Mouse (Mus musculus): ENCODE measurements around the gene Iqch. TPM values are rescaled to one million over a fixed set of nuclear protein-coding genes. Genes with fewer than 3 reads are reported as not detected.

Iqch gene
- polyA plus RNA-seq, 1 experiment from 2014 or later: not detected

DNA sequence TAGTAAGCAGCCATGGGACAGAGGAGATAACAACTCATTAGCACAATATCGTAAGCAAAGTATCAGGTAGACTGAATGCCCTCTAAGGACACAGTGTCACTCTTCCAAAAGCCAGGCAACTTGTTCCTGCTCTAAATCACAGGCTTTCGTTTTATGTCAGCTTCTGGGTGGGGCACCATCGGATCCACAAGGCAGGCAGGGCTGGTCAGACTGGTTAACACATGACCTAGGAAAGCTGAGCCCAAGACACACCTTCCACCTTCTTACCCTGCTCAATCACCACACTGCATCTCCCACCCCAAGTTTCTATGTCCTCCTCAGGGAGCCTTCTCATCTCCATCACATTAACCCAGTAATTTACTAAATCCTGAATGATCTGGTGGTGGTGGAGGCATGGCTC, 136.7 kb downstream of the Iqch start:
- Histone ChIP-seq H3K4me3 (ENCODE audit: low read depth, low read length) (no peak overlapping the region), H3K27me3 (ENCODE audit: control insufficient read depth, insufficient read depth, low read depth, low read length) (no peaks in the 10 kb centered on the region), H3K9ac (ENCODE audit: low read depth, low read length) (no peak overlapping the region), H3K27ac (ENCODE audit: low read length) (no peak overlapping the region), H3K36me3 (ENCODE audit: control insufficient read depth, insufficient read depth) (no peaks in the 10 kb centered on the region), H3K4me1 (ENCODE audit: control insufficient read depth, low read depth, low read length) (no peaks in the 10 kb centered on the region), H3K4me2 (ENCODE audit: low read depth, low read length) (no peak overlapping the region), H3K9me3 (replicated peaks; ENCODE audit: control insufficient read depth, low read length) (no peaks in the 10 kb centered on the region)
- ATAC-seq (ENCODE audit: low read depth): no peak
- 65% methylated on average over 3 of the region's 3 CpGs for WGBS (ENCODE audit: insufficient replicate concordance)

DNA sequence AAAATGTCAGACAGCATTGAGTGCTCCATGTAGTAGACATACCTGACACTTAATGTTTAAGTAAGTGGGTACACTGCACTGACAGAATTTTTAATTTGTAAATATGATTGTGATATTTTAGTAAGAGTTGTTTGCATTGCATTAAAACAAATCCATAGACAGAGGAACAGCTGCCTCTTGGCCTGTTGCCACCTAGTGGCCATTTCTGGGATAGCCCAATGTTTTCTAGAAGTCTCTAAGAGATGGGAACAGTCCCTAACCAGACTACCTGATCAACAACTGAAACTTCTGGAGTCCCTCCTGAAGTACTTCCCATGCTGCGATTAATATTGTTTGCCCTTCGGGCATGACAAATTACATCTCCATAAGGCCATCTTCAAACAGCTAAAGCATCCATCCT, 140.0 kb downstream of the Iqch start:
- no peak for ATAC-seq (ENCODE audit: low read depth)
- no peak overlapping the region for H3K27ac ChIP-seq (ENCODE audit: low read length)
- H3K36me3 ChIP-seq (ENCODE audit: control insufficient read depth, insufficient read depth): no peaks in the 10 kb centered on the region
- H3K9ac ChIP-seq (ENCODE audit: low read depth, low read length): no peak overlapping the region
- no peaks in the 10 kb centered on the region for H3K27me3 ChIP-seq (ENCODE audit: control insufficient read depth, insufficient read depth, low read depth, low read length)
- H3K4me1 ChIP-seq (ENCODE audit: control insufficient read depth, low read depth, low read length): no peaks in the 10 kb centered on the region
- H3K9me3 ChIP-seq (replicated peaks; ENCODE audit: control insufficient read depth, low read length): no peaks in the 10 kb centered on the region
- H3K4me3 ChIP-seq (ENCODE audit: low read depth, low read length): no peak overlapping the region
- H3K4me2 ChIP-seq (ENCODE audit: low read depth, low read length): no peak overlapping the region
- WGBS (ENCODE audit: insufficient replicate concordance): 39% methylated on average over 2 of the region's 2 CpGs

DNA sequence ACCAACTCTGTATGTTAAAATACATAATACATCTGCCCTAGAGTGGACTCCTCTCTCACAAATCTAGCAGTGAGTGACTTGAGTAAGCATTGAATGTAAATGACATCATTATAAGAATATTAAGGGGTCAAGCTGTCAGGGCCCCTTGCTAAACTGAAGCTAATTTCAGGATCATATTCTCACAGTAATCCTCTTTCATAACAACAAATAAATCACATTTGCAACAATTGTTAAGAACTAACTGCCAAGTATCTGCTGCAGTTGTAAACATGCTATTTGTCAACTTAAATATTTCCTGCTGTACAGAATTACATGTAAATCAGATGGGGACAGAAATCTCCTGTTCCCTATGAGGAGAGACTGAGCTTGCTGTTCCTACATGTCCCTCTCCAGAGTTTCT, 145.9 kb downstream of the Iqch start:
- Histone ChIP-seq H3K27ac (ENCODE audit: low read length) (no peak overlapping the region), H3K4me2 (ENCODE audit: low read depth, low read length) (no peak overlapping the region), H3K9ac (ENCODE audit: low read depth, low read length) (no peak overlapping the region), H3K4me1 (ENCODE audit: control insufficient read depth, low read depth, low read length) (no peaks in the 10 kb centered on the region), H3K27me3 (ENCODE audit: control insufficient read depth, insufficient read depth, low read depth, low read length) (no peaks in the 10 kb centered on the region), H3K36me3 (ENCODE audit: control insufficient read depth, insufficient read depth) (no peaks in the 10 kb centered on the region), H3K9me3 (replicated peaks; ENCODE audit: control insufficient read depth, low read length) (no peaks in the 10 kb centered on the region), H3K4me3 (ENCODE audit: low read depth, low read length) (no peak overlapping the region)
- no peak for ATAC-seq (ENCODE audit: low read depth)

- H3K9ac ChIP-seq (ENCODE audit: low read depth, low read length): no peak overlapping the region
- H3K9me3 ChIP-seq (replicated peaks; ENCODE audit: control insufficient read depth, low read length): no peaks in the 10 kb centered on the region
- H3K4me1 ChIP-seq (ENCODE audit: control insufficient read depth, low read depth, low read length): no peaks in the 10 kb centered on the region
- H3K4me3 ChIP-seq (ENCODE audit: low read depth, low read length): no peak overlapping the region
- no peak overlapping the region for H3K27ac ChIP-seq (ENCODE audit: low read length)
- 64% methylated on average over 5 of the region's 5 CpGs for WGBS (ENCODE audit: insufficient replicate concordance)
- no peak for ATAC-seq (ENCODE audit: low read depth)
- H3K36me3 ChIP-seq (ENCODE audit: control insufficient read depth, insufficient read depth): no peaks in the 10 kb centered on the region
- H3K27me3 ChIP-seq (ENCODE audit: control insufficient read depth, insufficient read depth, low read depth, low read length): no peaks in the 10 kb centered on the region
- no peak overlapping the region for H3K4me2 ChIP-seq (ENCODE audit: low read depth, low read length)
These were observed 148.0 kb downstream of the Iqch start for GRCm38 (mm10) chr9:63454341-63454740.

- Histone ChIP-seq H3K36me3 (ENCODE audit: control insufficient read depth, insufficient read depth) (no peaks in the 10 kb centered on the region), H3K4me3 (ENCODE audit: low read depth, low read length) (no peak overlapping the region), H3K9me3 (replicated peaks; ENCODE audit: control insufficient read depth, low read length) (no peaks in the 10 kb centered on the region), H3K4me1 (ENCODE audit: control insufficient read depth, low read depth, low read length) (no peaks in the 10 kb centered on the region), H3K4me2 (ENCODE audit: low read depth, low read length) (no peak overlapping the region), H3K9ac (ENCODE audit: low read depth, low read length) (no peak overlapping the region), H3K27ac (ENCODE audit: low read length) (no peak overlapping the region), H3K27me3 (ENCODE audit: control insufficient read depth, insufficient read depth, low read depth, low read length) (no peaks in the 10 kb centered on the region)
- no peak for ATAC-seq (ENCODE audit: low read depth)
- 56% methylated on average over 4 of the region's 4 CpGs for WGBS (ENCODE audit: insufficient replicate concordance)
These were observed 151.7 kb downstream of the Iqch start for GRCm38 (mm10) chr9:63450531-63451030.

GRCm38 (mm10) chr9:63443695-63444094, 158.6 kb downstream of the Iqch start:
- 65% methylated on average over 6 of the region's 6 CpGs for WGBS (ENCODE audit: insufficient replicate concordance)
- no peak overlapping the region for H3K27ac ChIP-seq (ENCODE audit: low read length)
- no peaks in the 10 kb centered on the region for H3K9me3 ChIP-seq (replicated peaks; ENCODE audit: control insufficient read depth, low read length)

DNA sequence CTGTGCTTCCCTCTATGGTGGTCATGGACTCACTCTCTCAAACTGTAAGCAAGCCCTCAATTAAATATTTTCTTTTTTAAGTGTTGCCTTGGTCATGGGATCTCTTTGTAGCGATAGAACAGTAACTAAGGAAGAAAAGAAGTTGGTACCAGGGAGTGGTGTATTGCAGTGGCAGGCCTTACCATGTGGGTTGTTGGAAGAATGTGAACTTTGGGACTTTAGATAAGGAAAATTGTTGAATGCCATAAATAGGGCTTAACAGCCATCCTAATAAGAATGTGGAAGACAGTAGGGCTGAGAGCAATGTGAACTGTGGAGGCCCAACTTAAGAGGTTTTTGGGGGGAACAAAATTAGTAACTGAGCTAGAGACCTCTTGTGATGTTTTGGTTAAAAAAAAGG, 171.6 kb downstream of the Iqch start:
- 58% methylated on average over 1 of the region's 1 CpGs for WGBS (ENCODE audit: insufficient replicate concordance)
- ATAC-seq (ENCODE audit: low read depth): no peak
- no peaks in the 10 kb centered on the region for H3K36me3 ChIP-seq (ENCODE audit: control insufficient read depth, insufficient read depth)

More at GRCm38 (mm10) chr9:63443695-63444094, 158.6 kb downstream of the Iqch start:
- Histone ChIP-seq H3K4me1 (ENCODE audit: control insufficient read depth, low read depth, low read length) (no peaks in the 10 kb centered on the region), H3K27me3 (ENCODE audit: control insufficient read depth, insufficient read depth, low read depth, low read length) (no peaks in the 10 kb centered on the region), H3K4me3 (ENCODE audit: low read depth, low read length) (no peak overlapping the region), H3K36me3 (ENCODE audit: control insufficient read depth, insufficient read depth) (no peaks in the 10 kb centered on the region), H3K4me2 (ENCODE audit: low read depth, low read length) (no peak overlapping the region), H3K9ac (ENCODE audit: low read depth, low read length) (no peak overlapping the region)
- ATAC-seq (ENCODE audit: low read depth): no peak

GRCm38 (mm10) chr9:63421096-63421736, 181.1 kb downstream of the Iqch start:
- Histone ChIP-seq H3K9me3 (replicated peaks; ENCODE audit: control insufficient read depth, low read length) (no peaks in the 10 kb centered on the region), H3K9ac (ENCODE audit: low read depth, low read length) (no peak overlapping the region), H3K36me3 (ENCODE audit: control insufficient read depth, insufficient read depth) (no peaks in the 10 kb centered on the region), H3K4me1 (ENCODE audit: control insufficient read depth, low read depth, low read length) (no peaks in the 10 kb centered on the region), H3K27me3 (ENCODE audit: control insufficient read depth, insufficient read depth, low read depth, low read length) (no peaks in the 10 kb centered on the region), H3K4me3 (ENCODE audit: low read depth, low read length) (no peak overlapping the region), H3K4me2 (ENCODE audit: low read depth, low read length) (no peak overlapping the region), H3K27ac (ENCODE audit: low read length) (no peak overlapping the region)
- ATAC-seq (ENCODE audit: low read depth): no peak
- WGBS (ENCODE audit: insufficient replicate concordance): 47% methylated on average over 9 of the region's 9 CpGs

More for the DNA sequence above, 171.6 kb downstream of the Iqch start:
- Histone ChIP-seq H3K9me3 (replicated peaks; ENCODE audit: control insufficient read depth, low read length) (no peaks in the 10 kb centered on the region), H3K4me2 (ENCODE audit: low read depth, low read length) (no peak overlapping the region), H3K27me3 (ENCODE audit: control insufficient read depth, insufficient read depth, low read depth, low read length) (no peaks in the 10 kb centered on the region), H3K9ac (ENCODE audit: low read depth, low read length) (no peak overlapping the region), H3K4me1 (ENCODE audit: control insufficient read depth, low read depth, low read length) (no peaks in the 10 kb centered on the region), H3K4me3 (ENCODE audit: low read depth, low read length) (no peak overlapping the region), H3K27ac (ENCODE audit: low read length) (no peak overlapping the region)

GRCm38 (mm10) chr9:63420396-63420795, 181.9 kb downstream of the Iqch start:
- no peak for ATAC-seq (ENCODE audit: low read depth)
- H3K27ac ChIP-seq (ENCODE audit: low read length): no peak overlapping the region
- H3K27me3 ChIP-seq (ENCODE audit: control insufficient read depth, insufficient read depth, low read depth, low read length): no peaks in the 10 kb centered on the region
- H3K4me3 ChIP-seq (ENCODE audit: low read depth, low read length): no peak overlapping the region
- no peaks in the 10 kb centered on the region for H3K9me3 ChIP-seq (replicated peaks; ENCODE audit: control insufficient read depth, low read length)
- H3K4me1 ChIP-seq (ENCODE audit: control insufficient read depth, low read depth, low read length): no peaks in the 10 kb centered on the region
- no peaks in the 10 kb centered on the region for H3K36me3 ChIP-seq (ENCODE audit: control insufficient read depth, insufficient read depth)
- WGBS (ENCODE audit: insufficient replicate concordance): 60% methylated on average over 6 of the region's 6 CpGs
- no peak overlapping the region for H3K4me2 ChIP-seq (ENCODE audit: low read depth, low read length)
- H3K9ac ChIP-seq (ENCODE audit: low read depth, low read length): no peak overlapping the region
